Mouse (Mus musculus): ENCODE data around the gene Shisa7. TPM values are rescaled to one million over a fixed set of nuclear protein-coding genes. Genes with fewer than 3 reads are reported as not detected.

Shisa7 gene
- 11.7 and 13.1 TPM in 2 replicates for polyA plus RNA-seq (2021; fragmentation: Nextera tagmentation)
- long read RNA-seq, experiment 1, partial matches to known transcripts = 1 of 14 reads
- long read RNA-seq, experiment 1, other reads (novel, unspliced or antisense) = 13 of 14 reads
- long read RNA-seq, experiment 2, partial matches to known transcripts = 2 of 10 reads
- long read RNA-seq, experiment 2, other reads (novel, unspliced or antisense) = 8 of 10 reads

GRCm38 (mm10) chr7:4844245-4844916 lies at the start of gene Shisa7:
TSS of gene Shisa7 (minus strand) at chr7:4844696.

GRCm38 (mm10) chr7:4876753-4877221 lies 32.3 kb upstream of the Shisa7 start, which contains the start of gene Isoc2a:
TSS of gene Isoc2a (plus strand) at chr7:4877153.

GRCm38 (mm10) chr7:4870133-4870532 lies 25.6 kb upstream of the Shisa7 start, which contains the start of gene Isoc2b:
TSS of gene Isoc2b (minus strand) at chr7:4870258.

GRCm38 (mm10) chr7:4812303-4813104 lies 32.0 kb downstream of the Shisa7 start, which contains the start of gene Ube2s:
TSS of gene Ube2s (minus strand) at chr7:4812590.

GRCm38 (mm10) chr7:4792278-4793212 lies 52.0 kb downstream of the Shisa7 start, which contains the start of gene Rpl28:
TSS of gene Rpl28 (plus strand) at chr7:4792874.

GRCm38 (mm10) chr7:4789436-4789935 lies 55.0 kb downstream of the Shisa7 start, which contains the start of gene Tmem238:
TSS of gene Tmem238 (minus strand) at chr7:4789656.

GRCm38 (mm10) chr7:4782759-4783158 lies 61.7 kb downstream of the Shisa7 start, which contains the start of the genes Il11 and Tmem190:
TSS of gene Il11 (minus strand) at chr7:4782859.
TSS of gene Tmem190 (plus strand) at chr7:4782937.

Other genes with a start within 250 kb of the Shisa7 start
- gene Ptprh, start 240.7 kb downstream of the Shisa7 start, polyA plus RNA-seq (2021; fragmentation: Nextera tagmentation) = 0.05 and 0.08 TPM in 2 replicates
- gene Tmem86b, start 213.3 kb downstream of the Shisa7 start, polyA plus RNA-seq (2021; fragmentation: Nextera tagmentation) = 0.38 TPM in 1 of 2 replicates, not detected in the other
- gene Ppp6r1, start 185.7 kb downstream of the Shisa7 start, polyA plus RNA-seq (2021; fragmentation: Nextera tagmentation) = 3.4 and 5.9 TPM in 2 replicates
- 137 and 145 TPM in 2 replicates for gene Hspbp1, start 159.6 kb downstream of the Shisa7 start, polyA plus RNA-seq (2021; fragmentation: Nextera tagmentation)
- gene Brsk1, start 154.1 kb downstream of the Shisa7 start, polyA plus RNA-seq (2021; fragmentation: Nextera tagmentation) = 3.8 and 6.0 TPM in 2 replicates
- not detected in 2 replicates for gene Tmem150b, start 119.4 kb downstream of the Shisa7 start, polyA plus RNA-seq (2021; fragmentation: Nextera tagmentation)
- 4.3 and 4.5 TPM in 2 replicates for gene Kmt5c, start 104.6 kb downstream of the Shisa7 start, polyA plus RNA-seq (2021; fragmentation: Nextera tagmentation)
- gene Cox6b2, start 91.6 kb downstream of the Shisa7 start, polyA plus RNA-seq (2021; fragmentation: Nextera tagmentation) = 19.8 and 42.8 TPM in 2 replicates
- not detected in 2 replicates for gene Fam71e2, start 73.4 kb downstream of the Shisa7 start, polyA plus RNA-seq (2021; fragmentation: Nextera tagmentation)
- gene Il11, start 61.8 kb downstream of the Shisa7 start, polyA plus RNA-seq (2021; fragmentation: Nextera tagmentation) = 0.18 and 0.45 TPM in 2 replicates
- not detected in 2 replicates for gene Tmem190, start 61.8 kb downstream of the Shisa7 start, polyA plus RNA-seq (2021; fragmentation: Nextera tagmentation)
- 7.2 and 9.5 TPM in 2 replicates for gene Tmem238, start 55.0 kb downstream of the Shisa7 start, polyA plus RNA-seq (2021; fragmentation: Nextera tagmentation)
- 1,085 and 1,204 TPM in 2 replicates for gene Rpl28, start 51.8 kb downstream of the Shisa7 start, polyA plus RNA-seq (2021; fragmentation: Nextera tagmentation)
- 16.3 and 20.3 TPM in 2 replicates for gene Ube2s, start 32.1 kb downstream of the Shisa7 start, polyA plus RNA-seq (2021; fragmentation: Nextera tagmentation)
- 17.0 and 20.1 TPM in 2 replicates for gene Isoc2b, start 25.6 kb upstream of the Shisa7 start, polyA plus RNA-seq (2021; fragmentation: Nextera tagmentation)
- 0.87 and 0.94 TPM in 2 replicates for gene Isoc2a, start 32.5 kb upstream of the Shisa7 start, polyA plus RNA-seq (2021; fragmentation: Nextera tagmentation)
- gene Gm36210, start 61.8 kb upstream of the Shisa7 start, polyA plus RNA-seq (2021; fragmentation: Nextera tagmentation) = 0.14 and 0.29 TPM in 2 replicates
- 0.75 and 0.93 TPM in 2 replicates for gene Zfp628, start 70.5 kb upstream of the Shisa7 start, polyA plus RNA-seq (2021; fragmentation: Nextera tagmentation)
- 136 and 147 TPM in 2 replicates for gene Nat14, start 77.3 kb upstream of the Shisa7 start, polyA plus RNA-seq (2021; fragmentation: Nextera tagmentation)
- gene Ssc5d, start 81.1 kb upstream of the Shisa7 start, polyA plus RNA-seq (2021; fragmentation: Nextera tagmentation) = 0.04 and 0.05 TPM in 2 replicates
- gene Sbk2, start 119.7 kb upstream of the Shisa7 start, polyA plus RNA-seq (2021; fragmentation: Nextera tagmentation) = 0.31 and 0.74 TPM in 2 replicates
- 0.08 and 0.15 TPM in 2 replicates for gene Sbk3, start 126.5 kb upstream of the Shisa7 start, polyA plus RNA-seq (2021; fragmentation: Nextera tagmentation)
- gene Zfp579, start 151.5 kb upstream of the Shisa7 start, polyA plus RNA-seq (2021; fragmentation: Nextera tagmentation) = 6.2 and 8.0 TPM in 2 replicates
- 11.0 and 13.9 TPM in 2 replicates for gene Zfp524, start 169.7 kb upstream of the Shisa7 start, polyA plus RNA-seq (2021; fragmentation: Nextera tagmentation)
- gene Fiz1, start 170.0 kb upstream of the Shisa7 start, polyA plus RNA-seq (2021; fragmentation: Nextera tagmentation) = 13.3 and 16.7 TPM in 2 replicates
- 0.31 TPM in 1 of 2 replicates, not detected in the other for gene Gm44973, start 170.8 kb upstream of the Shisa7 start, polyA plus RNA-seq (2021; fragmentation: Nextera tagmentation)
- gene Zfp865, start 175.7 kb upstream of the Shisa7 start, polyA plus RNA-seq (2021; fragmentation: Nextera tagmentation) = 1.5 and 2.0 TPM in 2 replicates
- gene Ccdc106, start 175.9 kb upstream of the Shisa7 start, polyA plus RNA-seq (2021; fragmentation: Nextera tagmentation) = 65.2 and 75.8 TPM in 2 replicates
- not detected in 2 replicates for gene 4632433K11Rik, start 189.4 kb upstream of the Shisa7 start, polyA plus RNA-seq (2021; fragmentation: Nextera tagmentation)
- 3.1 and 3.3 TPM in 2 replicates for gene Zfp784, start 193.8 kb upstream of the Shisa7 start, polyA plus RNA-seq (2021; fragmentation: Nextera tagmentation)
- gene Zfp580, start 206.8 kb upstream of the Shisa7 start, polyA plus RNA-seq (2021; fragmentation: Nextera tagmentation) = 4.2 and 4.7 TPM in 2 replicates
- 5.4 and 5.7 TPM in 2 replicates for gene U2af2, start 217.4 kb upstream of the Shisa7 start, polyA plus RNA-seq (2021; fragmentation: Nextera tagmentation)
- gene Epn1, start 235.5 kb upstream of the Shisa7 start, polyA plus RNA-seq (2021; fragmentation: Nextera tagmentation) = 65.5 and 92.3 TPM in 2 replicates